Mouse (Mus musculus) ZHBTc4 (cell line): ENCODE measurements at regions not wholly inside any gene's neighbourhood (a gene's known extent, or its start where the extent isn't known, plus 50 kb on each side); places are given as distances from the start of the nearest gene placed in this dataset.

Source experiments
- DNase-seq: peaks from one replicate; pipeline ENCODE4 v3.0.0-alpha.2; 2011; ENCODE audit warnings: low read depth, low spot score

DNA sequence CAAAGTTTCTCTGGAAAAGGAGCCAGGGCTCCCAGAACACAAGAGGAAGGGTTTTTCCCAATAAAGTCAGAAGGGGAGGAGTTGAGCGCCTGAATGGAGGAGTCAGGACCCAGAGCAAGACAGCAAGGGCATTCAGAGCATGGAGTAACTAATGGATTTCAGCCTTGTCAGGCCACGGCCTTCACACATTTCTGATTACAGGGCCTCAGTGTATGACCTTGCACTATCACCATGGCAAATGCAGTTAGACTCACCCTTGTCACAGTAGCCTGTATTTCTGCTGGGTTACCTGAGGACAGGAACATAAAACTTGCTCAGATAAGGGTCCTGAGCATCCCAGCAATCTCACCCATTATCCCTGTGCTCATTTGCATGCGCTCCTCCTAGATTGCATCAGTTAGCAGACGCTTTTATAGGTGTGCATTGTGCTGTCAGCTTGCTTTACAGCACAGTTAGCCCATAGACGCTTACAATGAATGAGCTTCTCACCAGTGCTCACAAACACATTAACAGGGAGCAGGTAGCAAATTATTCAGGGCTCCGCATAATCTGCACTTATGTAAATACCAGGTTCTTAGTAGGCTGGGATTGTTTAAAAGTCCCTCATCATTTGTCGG, 547.4 kb downstream of the Insc start:
- DNase-seq = no peak

DNA sequence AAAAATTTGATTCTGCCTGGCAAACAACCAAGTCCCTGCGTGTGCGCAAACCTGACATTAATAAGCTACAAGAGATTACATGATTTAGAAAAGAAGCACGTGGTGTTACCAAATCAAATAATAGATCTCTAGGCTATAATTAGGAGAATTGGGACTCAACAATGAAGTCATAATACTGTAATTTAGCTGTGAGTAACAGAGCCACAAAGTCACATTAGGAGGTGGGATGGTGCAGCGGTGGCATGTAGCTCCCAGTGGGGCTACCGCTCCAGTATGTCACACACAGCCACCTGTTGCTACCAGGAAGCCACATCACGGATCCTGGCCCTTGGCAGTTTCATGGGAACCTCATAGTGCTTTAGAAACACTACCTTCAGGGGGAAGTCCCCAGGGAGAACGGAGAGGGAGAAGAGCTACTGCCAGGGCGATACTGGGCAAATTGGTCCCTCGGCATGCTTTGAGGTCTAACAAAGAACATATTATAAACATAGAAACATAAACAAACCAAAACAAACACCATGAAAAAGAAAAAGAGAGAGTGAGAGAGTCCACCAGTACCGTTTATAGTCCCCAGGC, 551.2 kb downstream of the Insc start:
- no peak for DNase-seq

DNA sequence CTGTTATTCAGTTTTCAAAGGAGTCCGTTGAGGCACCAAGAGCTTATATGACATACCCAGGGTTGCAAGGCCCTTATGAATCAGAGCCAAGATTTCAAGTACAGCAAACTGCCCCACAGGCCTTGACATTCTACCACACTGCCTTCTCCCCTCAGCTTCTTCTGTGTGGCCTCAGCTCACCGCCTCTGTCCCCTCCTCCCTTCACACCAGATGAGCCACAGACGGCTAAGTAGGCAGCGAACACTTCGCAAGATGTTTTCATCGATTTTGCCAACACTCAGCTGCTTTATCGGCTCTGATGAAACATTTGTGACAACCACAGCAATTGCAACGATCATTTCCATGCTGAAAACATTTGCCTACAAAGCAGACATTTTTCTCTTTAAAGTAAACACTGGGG, 556.7 kb downstream of the Insc start:
- no peak for DNase-seq

DNA sequence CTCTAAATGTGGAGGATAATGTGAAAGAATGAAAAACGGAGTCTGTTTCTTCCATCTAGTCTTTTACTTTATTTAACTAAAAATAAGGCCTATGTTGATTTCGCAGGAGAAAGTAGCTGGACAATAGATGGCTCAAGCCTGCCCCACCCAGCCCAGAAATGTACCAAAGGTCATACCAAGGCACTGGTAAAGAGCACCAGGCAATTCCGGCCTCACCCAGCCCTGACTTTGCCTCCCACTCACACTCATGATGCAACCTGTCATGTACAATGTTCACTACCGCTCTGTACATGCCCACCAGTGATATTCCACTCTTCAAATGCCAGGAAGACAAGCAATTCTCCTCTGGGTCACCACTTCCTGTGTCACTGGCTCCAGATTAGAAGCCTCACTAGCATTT, 564.9 kb downstream of the Insc start:
- DNase-seq = peak; percentile 15

DNA sequence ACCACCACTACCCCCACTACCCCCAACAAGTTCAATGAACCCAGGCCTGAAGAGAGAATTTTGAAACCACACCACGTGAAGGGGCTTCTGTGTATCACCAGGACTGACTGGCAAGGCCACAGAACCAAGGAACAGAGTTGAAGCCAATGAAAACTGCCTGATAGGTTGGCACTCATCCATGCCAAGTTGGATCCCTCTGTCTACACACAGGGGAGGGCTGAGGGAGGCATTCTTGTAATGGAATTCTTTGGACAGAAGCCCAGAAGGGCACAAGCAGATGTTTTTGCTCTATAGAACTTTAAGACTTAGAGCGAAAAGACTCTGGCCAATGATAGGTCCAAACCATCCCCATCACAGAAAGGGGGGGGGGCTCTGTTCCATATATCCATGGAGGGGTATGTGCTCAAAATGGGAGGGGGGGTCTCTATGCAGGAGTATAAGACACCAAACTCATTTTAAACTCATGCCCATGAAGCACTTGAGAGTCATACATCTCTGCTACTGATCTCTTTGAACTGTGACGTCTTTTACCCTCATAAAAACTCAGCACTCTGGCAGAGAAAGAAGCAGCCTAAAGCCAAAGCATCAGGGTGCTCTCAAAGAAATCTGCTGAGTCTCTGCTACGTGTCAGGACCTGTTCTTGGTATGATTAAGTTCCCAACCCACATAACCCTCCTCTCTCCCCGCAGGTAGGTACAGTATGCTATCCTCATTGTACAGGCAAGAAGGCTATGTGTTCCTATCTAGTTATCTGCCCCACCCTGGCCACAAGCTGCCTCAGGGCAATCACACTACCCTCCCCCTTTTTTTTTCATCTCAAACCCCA, 567.1 kb downstream of the Insc start:
- no peak for DNase-seq

DNA sequence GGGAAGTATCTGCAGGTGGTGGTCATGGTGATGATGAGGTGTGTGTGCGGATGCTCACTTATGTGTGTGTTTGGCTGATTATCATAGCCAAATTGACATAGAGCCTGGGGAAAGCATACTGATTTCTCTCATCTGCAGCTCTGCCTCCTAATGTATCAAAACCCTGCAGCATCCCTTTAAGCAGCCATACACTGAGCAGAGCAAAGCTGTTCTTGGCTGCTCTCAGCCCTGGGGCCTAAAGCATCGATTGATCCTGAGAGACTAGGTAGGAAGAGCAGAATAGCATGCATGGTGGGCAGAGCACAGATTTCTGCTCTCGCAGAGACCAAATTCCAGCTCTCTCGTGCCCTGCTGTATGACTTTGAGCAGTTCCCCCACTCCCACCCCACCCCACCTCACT, 576.0 kb downstream of the Insc start:
- DNase-seq = no peak

DNA sequence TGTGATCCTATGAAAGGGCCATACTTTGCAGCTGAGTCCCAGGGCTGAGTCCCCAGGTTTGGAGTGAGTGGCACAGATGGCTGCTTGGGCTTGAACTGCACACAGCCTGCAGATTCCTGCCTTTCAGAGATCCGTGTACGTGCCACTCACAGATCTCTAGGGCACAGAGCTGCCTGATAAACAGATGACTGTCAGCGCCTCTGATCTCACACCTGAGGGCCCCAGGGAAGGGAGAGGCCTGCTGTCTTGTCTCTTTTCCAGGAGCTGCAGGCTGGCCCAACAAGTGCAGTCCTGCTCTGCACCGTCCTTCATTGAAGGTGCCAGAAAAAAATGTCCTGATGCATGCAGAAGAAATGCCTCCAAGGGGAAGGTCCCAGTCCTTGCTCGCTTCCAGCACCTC, 579.5 kb downstream of the Insc start:
- no peak for DNase-seq

DNA sequence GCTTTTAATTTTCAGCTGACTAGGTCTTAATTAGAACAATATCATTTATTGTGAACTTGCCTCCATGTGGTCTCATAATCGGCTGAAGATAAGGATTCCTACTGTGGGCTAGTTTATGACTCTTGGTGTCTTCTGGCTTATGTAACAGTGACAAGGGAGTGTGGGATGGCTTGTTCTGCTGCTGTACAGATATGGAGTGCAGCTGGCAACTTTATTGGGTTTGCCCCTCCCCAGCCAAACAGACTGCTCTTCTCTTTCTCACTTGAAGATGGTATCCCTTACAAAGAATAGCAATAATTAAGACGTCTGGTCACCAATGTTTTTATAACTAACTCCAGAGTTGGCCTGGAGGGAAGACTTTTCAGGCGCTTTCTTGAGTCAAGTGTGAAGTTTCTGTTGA, 584.8 kb downstream of the Insc start:
- DNase-seq = no peak

DNA sequence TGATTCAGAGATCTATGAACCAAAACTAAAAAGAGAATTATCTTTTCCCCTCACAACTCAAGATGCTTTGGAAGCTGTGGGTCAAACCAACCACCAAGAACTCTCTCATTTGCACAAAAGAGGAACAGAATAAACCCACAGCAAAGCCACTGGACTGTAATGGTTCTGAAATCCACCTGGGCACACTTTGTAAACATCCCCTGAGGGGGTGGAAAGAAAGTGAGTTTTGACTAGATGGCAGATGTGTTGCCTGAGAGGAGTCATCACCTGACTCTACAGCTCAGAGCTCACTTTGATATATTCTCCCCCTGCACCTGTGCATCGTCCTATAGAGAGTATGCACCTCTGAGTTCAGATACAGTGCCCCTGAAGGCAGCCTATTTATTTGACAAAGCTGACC, 588.2 kb downstream of the Insc start:
- DNase-seq = no peak

DNA sequence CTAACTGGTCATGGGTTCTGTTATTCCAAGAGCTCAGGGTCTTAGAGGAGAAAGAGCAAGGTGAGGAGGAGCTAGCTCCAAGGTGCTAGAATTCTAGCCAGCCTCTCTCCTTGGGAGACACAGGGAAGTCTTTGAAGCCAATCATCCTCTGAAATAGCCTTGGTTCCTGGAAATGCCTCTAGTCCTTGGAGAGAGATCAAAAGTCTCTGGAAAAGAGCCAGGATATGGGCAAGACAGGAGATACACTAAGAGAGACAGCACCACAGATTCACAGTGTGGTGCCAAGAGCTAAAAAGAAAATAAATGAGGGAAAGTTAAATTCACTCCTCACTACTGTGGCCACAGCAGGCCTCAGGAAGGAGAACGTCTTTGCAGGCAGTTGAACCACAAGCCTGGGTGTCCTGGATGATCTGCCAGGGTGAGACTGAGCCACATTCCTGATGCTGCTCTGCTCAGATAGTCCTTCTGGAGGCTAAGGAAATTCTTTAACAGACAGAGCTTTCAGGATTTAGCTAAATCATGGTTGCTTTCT, 589.6 kb downstream of the Insc start:
- no peak for DNase-seq

DNA sequence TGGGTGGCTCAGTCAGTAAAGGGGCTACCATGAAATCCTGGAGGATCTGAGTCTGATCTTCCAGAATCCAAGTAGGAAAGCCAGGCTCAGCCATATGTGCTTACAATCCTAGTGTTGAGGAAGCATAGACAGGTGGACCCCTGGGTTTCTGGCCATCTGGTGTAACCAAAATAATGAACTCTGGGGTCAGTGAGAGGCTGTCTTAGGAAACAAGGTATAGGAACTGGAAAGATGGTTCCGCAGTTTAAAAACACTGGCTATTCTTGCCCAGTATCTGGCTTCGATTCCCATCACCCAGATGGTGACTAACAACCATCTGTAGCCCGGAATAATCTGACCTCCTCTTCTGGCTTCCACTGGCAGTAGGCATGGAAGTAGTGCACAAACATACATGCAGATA, 591.6 kb downstream of the Insc start:
- DNase-seq = no peak

DNA sequence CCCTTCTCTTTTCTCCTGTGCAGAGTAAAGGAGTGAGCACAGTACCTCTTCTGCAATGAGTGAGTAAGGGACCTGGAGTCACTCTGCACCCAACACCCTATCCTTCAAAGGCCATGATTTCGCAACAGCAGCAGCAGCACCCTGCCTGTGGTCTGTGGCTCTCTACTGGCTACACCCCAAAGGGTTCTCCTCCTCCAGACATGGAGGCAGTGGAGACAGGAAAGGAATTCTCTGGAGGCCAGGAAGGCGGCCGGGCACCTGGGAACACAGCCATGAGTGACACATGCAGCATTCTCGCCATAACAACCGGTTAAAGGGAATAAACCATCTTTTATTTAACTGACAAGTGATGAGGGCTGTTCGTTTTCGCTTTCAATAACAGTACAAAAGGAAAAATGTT, 596.7 kb downstream of the Insc start:
- no peak for DNase-seq

DNA sequence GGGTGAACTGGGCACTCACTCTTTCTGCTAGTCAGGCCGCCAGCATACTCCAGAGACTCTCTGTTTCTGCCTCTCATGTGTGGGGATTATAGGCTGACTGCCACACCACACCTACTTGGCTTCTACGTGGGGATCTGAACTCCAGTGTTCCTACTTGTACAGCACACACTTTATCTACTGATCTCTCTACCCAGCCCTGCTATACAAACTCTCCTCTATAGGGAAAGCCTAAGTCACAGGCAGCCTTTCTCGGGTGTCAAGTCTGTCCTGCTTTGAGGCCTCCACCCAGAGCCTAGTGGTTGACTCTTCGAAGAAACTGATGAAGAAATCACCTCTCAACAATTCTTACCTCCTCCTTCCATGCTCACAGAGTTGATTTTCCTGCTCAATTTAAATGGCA, 597.5 kb downstream of the Insc start:
- DNase-seq = no peak

DNA sequence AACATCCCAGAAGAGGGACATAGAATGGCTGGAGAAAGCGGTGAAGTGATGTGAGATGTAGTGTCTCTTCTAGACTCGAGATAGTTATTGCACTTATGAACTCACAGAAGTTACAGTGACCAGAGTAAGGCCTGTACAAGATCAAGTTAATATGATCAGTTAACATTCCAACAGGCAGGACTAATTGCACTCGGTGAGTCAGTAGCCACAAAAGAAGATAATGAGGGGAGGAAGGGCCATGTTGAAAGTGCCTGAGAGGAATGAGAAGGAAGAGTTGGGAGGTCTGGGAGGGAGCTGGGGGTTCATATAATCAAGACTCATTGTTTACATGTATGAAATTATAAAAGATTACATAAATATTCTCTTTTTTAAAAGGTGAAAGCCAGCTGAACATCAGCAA, 602.3 kb downstream of the Insc start:
- no peak for DNase-seq

DNA sequence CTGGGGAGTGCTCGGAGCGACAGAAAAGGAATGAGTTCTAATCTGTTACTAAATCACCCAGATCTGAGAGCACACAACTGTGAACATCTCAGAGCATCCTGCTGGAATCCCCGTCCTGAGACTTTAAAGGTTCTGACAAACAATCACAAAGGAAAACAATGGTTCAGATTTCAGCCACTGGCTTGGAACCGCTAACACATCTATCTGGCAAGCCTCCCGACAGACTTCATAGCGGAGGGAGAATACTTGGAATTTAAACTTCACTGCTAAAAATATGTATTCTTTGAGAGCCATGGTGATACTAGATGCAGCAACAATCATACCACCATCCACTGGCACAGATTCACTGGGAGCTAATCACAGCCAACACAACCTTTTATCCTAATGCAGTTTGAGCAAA, 615.2 kb downstream of the Insc start:
- DNase-seq = no peak

DNA sequence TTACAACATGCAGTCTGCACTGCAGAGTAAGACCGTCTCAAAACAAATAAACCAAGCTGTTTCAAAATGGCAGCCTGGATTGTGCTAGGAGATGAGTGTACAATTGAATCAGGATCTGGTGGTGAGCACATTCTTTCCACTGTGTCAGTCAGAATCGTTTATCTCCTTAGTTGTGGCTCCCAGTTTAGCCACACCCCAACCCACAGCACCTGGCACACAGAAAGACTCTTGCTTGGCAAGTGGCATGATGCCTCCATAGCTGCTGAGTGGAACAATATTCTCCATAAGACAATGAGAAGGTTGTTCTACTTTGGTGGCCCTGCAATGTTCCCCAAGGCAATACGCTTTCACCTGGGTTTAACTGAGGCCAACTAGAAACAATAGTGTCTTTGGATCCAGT, 616.6 kb downstream of the Insc start:
- DNase-seq = no peak

DNA sequence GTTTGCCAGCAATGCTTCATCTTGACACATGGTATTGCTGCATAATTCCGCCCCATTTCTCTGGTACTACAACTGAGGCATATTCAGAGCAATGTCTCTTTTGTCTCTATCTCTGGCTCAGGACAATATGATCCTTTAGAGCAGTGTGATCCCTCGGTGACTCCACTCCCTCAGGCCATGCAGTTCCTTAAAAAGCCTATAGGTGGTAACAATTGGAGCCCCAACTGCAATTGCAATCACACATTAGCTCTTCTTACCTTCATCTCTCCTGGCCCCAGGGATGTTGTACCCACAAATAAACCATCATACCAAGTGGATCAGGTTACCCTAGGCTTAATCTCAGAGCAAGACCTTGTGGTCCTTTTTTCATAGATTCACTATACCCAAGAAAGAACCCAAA, 618.6 kb downstream of the Insc start:
- DNase-seq = peak; percentile 52

DNA sequence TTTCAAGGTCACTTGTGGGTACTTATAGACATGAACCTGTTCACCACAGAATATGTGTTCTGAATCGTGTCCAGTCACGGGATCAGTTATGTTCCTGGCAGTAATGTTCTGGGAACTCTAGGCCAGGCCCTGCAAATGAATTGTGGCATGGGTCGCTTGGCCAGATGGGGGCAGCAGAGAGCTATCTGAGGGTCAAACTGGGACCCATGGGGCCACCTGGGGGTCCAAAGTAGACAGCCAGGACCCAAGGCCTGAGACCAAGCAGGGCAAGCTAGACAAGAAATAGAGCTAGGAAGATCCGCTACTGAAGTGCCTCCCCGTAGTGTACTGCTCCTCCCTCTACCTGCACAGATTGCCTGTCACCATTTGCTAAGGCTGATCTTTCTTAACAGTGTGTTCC, 623.4 kb downstream of the Insc start:
- peak; percentile 57 for DNase-seq

DNA sequence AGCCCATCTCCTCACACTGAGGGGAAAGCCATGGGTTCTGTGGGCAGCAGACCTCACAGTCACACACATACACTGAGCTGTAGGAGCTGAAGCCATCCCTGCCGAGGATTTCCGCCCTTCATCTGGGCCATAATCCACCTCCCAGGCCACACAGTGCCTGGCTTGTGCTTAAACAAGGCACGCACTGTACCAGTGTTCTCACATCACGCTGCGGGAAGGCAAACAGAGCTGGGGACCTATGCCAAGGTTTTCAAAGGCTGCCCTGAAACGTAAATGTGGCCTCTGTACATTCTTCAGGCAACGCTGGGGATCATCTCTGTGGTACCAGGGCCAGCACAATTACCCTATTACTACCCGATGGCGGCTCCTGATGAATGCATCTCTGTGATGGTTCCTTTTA, 627.6 kb downstream of the Insc start:
- DNase-seq = no peak

DNA sequence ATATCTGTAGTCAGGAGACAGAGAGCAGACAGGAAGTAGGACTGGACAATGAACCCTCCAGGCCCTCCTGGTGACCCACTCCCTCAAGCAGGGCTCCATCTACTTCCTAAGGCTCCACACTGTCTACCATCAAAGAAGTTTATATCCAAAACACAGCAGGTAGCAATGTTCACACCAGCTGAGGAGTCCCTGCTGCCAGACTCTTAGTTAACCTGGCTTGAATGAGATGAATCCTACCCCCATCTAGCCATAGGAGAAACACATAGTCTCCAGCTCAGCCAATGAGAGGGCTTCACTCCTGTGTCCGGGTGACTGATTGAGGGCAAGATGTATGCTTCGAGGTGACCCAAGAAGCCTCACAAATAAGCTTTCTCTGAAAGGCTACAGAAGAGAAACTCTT, 629.4 kb downstream of the Insc start:
- no peak for DNase-seq

DNA sequence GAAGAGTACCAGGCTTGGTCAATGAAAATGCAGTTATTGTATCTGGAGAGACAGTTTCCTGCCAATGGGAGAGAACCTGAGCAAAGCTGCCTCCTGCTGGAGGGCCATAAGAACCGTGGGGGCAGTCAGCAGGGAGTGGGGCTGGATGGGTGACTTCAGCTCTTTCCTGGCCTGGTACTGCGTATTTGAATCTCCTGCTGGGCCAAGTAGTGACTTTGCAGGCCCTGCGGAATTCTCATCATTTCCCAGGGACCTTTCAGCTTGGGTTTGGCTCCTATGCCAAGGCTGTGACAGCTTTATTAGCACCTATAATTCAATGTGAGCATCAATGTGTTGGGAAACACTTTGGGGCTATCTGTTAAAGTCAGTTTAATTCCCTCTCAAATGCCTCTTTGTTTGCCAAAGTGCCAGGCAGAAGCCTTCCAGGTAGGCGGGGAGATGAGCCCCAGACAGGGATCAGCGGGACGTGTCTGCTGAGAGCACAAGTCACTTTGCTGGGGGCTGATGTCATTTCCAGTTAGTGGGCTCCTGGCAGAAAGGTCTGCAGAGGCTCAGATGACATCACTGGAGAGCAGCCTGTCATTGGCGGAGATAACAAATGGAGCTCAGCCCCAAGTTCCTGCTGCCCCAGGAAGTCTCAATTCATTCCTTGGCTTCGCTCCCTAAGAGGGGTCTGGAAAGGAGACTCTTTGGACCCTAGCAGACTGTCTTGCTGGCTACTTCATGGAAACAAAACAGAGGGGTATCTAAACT, 630.5 kb downstream of the Insc start:
- no peak for DNase-seq

DNA sequence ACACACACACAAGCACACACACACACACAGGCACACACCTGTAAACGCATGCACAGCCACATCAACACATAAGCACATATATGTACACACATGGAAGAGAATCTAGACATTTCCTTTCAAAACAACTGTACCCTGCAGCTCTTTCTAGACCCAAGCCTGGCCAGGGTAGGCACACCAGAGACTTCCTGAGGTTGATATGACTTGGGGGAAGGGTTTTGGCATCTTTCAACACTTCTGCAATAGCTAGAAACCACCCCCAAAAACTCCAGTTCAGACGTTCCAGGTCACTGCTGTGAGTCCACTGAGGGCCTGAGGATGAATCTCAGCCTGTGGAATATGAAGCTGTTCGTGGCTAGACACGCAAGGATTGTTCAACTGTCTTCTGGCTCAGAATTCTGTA, 632.6 kb downstream of the Insc start:
- no peak for DNase-seq
